Mouse (Mus musculus): Measurements from ENCODE around the gene Ndufa9.
A peak's percentile ranks its signal among the peaks of the same experiment; 100 is the strongest.

Gene Ndufa9

GRCm38 (mm10) chr6:126848712-126849704 lies at the start of gene Ndufa9:
Gene Ndufa9, minus strand, starts transcription at chr6:126849136.
- peak; percentile 96 for DNase-seq (ENCODE audit: low spot score)

- no peak for DNase-seq (ENCODE audit: low spot score)
Measured at GRCm38 (mm10) chr6:126877118-126877517, 28.2 kb upstream of the Ndufa9 start.

- DNase-seq (ENCODE audit: low spot score), result peak; percentile 2
Measured at GRCm38 (mm10) chr6:126852881-126853280, 3.9 kb upstream of the Ndufa9 start, which contains the start of gene Akap3. Gene Akap3, plus strand, starts transcription at chr6:126853098.

- DNase-seq (ENCODE audit: low spot score), result no peak
Measured at GRCm38 (mm10) chr6:126836628-126837027, 12.3 kb downstream of the Ndufa9 start.

- no peak for DNase-seq (ENCODE audit: low spot score)
Measured at GRCm38 (mm10) chr6:126823087-126823486, 25.8 kb downstream of the Ndufa9 start.

GRCm38 (mm10) chr6:126816338-126816737 lies 32.6 kb downstream of the Ndufa9 start:
- no peak for DNase-seq (ENCODE audit: low spot score)

- DNase-seq (ENCODE audit: low spot score), result no peak
Measured at GRCm38 (mm10) chr6:126815206-126815750, 33.7 kb downstream of the Ndufa9 start.

GRCm38 (mm10) chr6:126811481-126811880 lies 37.5 kb downstream of the Ndufa9 start:
- DNase-seq (ENCODE audit: low spot score), result no peak

GRCm38 (mm10) chr6:126808561-126808960 lies 40.4 kb downstream of the Ndufa9 start:
- no peak for DNase-seq (ENCODE audit: low spot score)

GRCm38 (mm10) chr6:126808134-126808533 lies 40.8 kb downstream of the Ndufa9 start:
- no peak for DNase-seq (ENCODE audit: low spot score)

GRCm38 (mm10) chr6:126806783-126807182 lies 42.2 kb downstream of the Ndufa9 start:
- DNase-seq (ENCODE audit: low spot score), result peak; percentile 13

GRCm38 (mm10) chr6:126802946-126803345 lies 46.0 kb downstream of the Ndufa9 start:
- no peak for DNase-seq (ENCODE audit: low spot score)

GRCm38 (mm10) chr6:126794751-126795150 lies 54.2 kb downstream of the Ndufa9 start:
- DNase-seq (ENCODE audit: low spot score), result no peak

- DNase-seq (ENCODE audit: low spot score), result no peak
Measured at GRCm38 (mm10) chr6:126793689-126794088, 55.2 kb downstream of the Ndufa9 start.

- DNase-seq (ENCODE audit: low spot score), result peak; percentile 65
Measured at GRCm38 (mm10) chr6:126791964-126792363, 57.0 kb downstream of the Ndufa9 start.

GRCm38 (mm10) chr6:126791488-126791887 lies 57.4 kb downstream of the Ndufa9 start:
- no peak for DNase-seq (ENCODE audit: low spot score)

GRCm38 (mm10) chr6:126788863-126789262 lies 60.1 kb downstream of the Ndufa9 start:
- no peak for DNase-seq (ENCODE audit: low spot score)

- no peak for DNase-seq (ENCODE audit: low spot score)
Measured at GRCm38 (mm10) chr6:126784206-126784605, 64.7 kb downstream of the Ndufa9 start.

- DNase-seq (ENCODE audit: low spot score), result no peak
Measured at GRCm38 (mm10) chr6:126783651-126784066, 65.3 kb downstream of the Ndufa9 start.

- DNase-seq (ENCODE audit: low spot score), result no peak
Measured at GRCm38 (mm10) chr6:126783056-126783455, 65.9 kb downstream of the Ndufa9 start.

GRCm38 (mm10) chr6:126777889-126778288 lies 71.0 kb downstream of the Ndufa9 start:
- DNase-seq (ENCODE audit: low spot score), result no peak

GRCm38 (mm10) chr6:126773873-126774272 lies 75.1 kb downstream of the Ndufa9 start:
- DNase-seq (ENCODE audit: low spot score), result no peak

- DNase-seq (ENCODE audit: low spot score), result no peak
Measured at GRCm38 (mm10) chr6:126772326-126772725, 76.6 kb downstream of the Ndufa9 start.
